Mouse (Mus musculus) lung, postnatal 0 days (tissue): ENCODE measurements at regions not wholly inside any gene's neighbourhood (a gene's known extent, or its start where the extent isn't known, plus 50 kb on each side); places are given as distances from the start of the nearest gene placed in this dataset.

Experiments
- CTCF ChIP-seq: IDR thresholded peaks from 2 replicates; pipeline ENCODE4 v1.5.1; 2016; ENCODE audit warnings: antibody characterized with exemption, mild to moderate bottlenecking
- EP300 ChIP-seq: IDR thresholded peaks from 2 replicates; pipeline ENCODE4 v1.6.1; 2016; ENCODE audit warnings: antibody characterized with exemption, mild to moderate bottlenecking, control low read depth

DNA sequence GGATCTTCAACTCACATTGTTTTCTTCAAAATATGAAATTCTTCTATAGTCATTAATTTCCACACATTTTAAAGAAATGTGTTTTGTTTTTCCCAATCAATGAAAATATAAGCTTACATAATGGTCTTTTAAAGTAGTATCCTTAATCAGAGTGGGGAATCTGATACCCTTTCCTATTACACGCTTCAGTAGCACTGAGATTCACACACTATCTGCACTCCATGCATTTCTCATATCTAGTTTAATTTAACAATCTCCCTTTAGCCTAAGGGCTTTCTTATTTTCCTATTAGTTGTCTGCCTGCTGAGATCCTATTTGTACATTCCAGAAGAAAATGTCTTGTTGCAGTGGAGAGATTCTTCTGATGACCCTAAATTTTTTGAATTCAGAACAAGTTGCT is 406.2 kb downstream of the Ccdc50 start:
- no peak for TF ChIP-seq EP300
- TF ChIP-seq CTCF = no peak
